Mouse (Mus musculus) ES-E14 (cell line): Measurements from ENCODE around the gene Dlg5.

Source experiments
- MAFK ChIP-seq: IDR thresholded peaks from 2 replicates; pipeline ENCODE4 v1.6.1; 2014; ENCODE audit warnings: mild to moderate bottlenecking, low read depth, low read length, inconsistent platforms; ENCODE audit not compliant: insufficient read depth
- ZNF384 ChIP-seq: IDR thresholded peaks from 2 replicates; pipeline ENCODE4 v1.6.1; 2012; ENCODE audit warnings: low read depth, low read length, inconsistent platforms

DNA sequence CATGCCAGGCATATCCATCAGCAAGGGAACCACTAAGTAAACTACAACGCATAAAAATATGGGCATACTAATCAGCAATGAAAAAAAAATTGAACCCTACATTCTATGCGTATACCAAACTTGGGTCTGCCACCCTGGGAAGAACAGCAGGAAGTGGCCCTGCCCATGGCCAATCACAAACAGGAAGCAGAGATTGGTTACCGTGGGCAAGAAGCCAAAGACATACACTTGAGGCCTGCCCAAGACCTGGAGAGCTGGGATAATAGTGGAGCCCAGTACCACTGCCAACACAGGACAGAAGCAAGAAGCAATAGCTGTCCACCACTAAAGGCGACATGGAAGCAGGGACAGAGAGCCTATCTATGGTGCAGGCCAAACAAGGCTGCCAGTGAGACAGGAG lies 146.9 kb downstream of the Dlg5 start:
- no peak for TF ChIP-seq MAFK
- TF ChIP-seq ZNF384 = no peak
